Mouse (Mus musculus): ENCODE results near the gene Scfd2.

Gene Scfd2

DNA sequence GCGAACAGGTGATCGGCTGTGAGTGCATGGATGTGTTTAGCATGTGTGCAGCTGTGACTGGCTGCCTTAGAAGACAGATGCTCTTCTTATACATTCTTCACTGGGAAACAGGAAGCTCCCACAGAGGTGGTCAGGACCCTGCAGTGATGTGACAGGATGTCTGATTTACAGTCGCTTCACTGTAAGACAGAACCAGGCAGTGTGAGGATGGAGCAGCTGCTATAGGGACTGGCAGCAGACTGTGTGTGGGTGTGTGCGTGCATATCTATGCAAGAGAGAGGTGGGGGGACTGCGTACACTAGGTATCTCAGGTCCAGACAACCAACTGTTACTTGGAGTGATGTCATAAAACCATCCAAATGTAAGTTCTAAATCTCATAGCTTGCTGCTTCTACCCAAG lies 254.3 kb downstream of the Scfd2 start:
- DNase-seq (ENCODE audit: low spot score) = no peak

DNA sequence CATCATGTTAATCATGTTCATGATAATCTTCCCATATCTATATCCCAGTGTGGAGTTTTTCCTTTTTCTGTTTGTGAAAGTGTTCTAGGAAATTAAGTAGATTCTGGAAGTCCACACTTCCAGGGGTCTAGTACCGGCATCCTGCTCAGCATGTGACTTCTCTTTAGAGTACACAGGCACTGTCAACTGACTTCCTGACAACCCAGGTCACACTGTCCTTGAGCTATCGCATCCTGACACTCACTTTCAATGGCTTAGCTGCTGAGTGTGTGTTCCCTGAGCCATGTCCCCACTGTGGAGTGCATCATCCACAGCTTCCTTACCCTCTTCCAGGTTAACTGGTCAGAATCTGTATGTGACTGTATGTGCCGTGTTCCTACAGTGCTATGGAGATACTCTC lies 258.2 kb downstream of the Scfd2 start:
- no peak for DNase-seq (ENCODE audit: low spot score)

DNA sequence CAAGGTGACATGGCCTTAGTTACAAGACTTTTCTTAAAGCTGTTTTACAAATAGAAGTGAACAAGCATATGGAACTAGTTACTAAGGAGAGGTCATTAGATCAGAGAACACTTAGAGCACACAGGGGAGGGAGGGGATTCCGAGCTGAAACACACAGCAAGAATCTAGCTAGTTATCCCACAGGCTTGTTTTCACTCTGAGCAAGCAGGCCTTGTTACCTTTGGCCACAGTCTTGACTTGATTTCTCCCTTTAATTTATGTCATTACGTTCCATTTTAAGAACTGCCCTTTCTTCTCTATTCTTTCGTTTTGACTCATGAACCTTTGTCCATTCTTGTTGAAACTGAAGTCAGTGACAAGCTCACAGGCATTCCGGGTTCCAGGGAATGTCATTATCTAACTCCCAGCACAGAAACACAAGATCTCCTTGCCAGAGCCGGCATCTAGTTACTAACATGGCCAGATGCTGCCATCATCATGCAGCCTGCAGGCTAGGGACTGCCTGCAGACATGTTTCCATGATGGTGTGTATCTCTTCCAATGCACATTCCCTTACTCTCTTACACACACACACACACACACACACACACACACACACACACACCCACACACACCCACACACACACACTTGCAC lies 263.7 kb downstream of the Scfd2 start:
- DNase-seq (ENCODE audit: low spot score) = no peak

DNA sequence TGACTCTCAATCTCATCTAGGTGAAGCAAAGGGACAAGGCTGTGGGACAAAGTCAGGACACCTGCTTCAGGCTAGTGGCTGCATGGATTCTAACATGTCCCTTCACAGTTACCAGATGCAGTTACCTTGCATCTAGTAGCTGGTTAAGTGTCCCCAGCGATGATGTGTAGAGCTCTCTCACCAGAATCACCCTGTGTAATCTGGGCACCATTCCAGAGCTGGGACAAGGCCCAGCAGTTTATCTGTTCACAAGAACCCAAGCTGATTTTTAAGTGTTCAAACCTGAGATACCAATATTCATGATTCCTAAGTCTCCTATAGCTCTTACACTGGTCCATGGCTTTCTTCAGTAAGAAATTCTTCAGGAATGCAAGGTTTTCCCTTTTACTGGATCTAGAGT lies 264.4 kb downstream of the Scfd2 start:
- DNase-seq (ENCODE audit: low spot score) = no peak

DNA sequence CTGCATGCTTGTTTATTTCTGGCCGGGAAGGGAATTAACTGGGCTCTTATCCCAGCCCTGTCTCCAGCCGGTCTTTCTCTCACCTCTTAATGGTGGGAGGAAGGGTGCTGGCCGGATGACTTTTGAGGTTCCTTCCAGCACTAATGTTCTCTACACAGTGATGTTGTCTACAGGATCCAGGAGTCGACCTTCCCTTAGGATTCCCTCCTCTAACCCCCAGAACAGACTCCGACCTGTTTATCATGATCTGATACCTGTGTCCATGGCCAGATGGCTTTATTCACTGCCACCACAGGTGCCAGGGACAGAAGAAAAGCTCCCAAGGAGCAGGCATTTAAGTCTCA lies 265.1 kb downstream of the Scfd2 start:
- no peak for DNase-seq (ENCODE audit: low spot score)

DNA sequence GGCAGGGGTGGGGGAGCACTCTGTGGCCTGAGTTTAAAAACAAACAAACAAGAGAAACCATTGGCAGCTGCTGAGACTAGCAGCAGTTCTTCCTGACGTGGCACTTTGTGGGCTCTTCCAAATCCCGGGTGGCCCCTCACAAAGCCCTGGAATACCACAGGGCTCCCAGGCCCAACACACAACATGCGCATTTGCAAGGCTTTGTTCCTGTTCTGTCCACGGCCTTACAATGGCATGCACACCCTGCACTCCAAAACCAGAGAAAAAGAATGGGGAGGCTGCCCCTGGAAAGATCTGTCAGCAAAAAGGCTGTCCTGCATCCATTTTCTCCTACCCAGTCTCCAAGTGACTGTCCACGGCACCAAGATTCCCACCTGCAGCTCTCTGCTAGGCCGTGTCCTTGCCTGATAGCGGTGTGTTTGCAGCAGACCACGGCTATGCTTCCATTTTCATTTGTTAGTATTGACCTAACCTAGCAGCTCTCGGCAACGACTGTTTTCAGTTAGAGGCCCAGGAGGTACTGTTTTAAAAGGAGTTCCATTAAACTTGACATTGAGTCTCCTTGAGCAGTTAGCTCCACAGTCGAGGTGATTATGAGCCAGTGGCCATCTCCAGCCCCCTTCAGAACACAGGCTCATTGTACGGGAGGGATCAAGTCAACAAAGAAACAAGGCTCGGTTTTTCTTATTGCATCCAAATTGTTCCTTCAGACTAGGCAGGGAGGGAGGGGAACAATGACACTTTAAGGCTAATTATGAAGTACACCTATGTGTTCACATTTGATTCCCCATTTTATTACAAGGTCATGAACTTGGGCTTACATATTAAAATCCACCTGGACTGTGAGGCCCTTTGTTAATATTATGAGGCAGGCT lies 265.7 kb downstream of the Scfd2 start:
- no peak for DNase-seq (ENCODE audit: low spot score)

DNA sequence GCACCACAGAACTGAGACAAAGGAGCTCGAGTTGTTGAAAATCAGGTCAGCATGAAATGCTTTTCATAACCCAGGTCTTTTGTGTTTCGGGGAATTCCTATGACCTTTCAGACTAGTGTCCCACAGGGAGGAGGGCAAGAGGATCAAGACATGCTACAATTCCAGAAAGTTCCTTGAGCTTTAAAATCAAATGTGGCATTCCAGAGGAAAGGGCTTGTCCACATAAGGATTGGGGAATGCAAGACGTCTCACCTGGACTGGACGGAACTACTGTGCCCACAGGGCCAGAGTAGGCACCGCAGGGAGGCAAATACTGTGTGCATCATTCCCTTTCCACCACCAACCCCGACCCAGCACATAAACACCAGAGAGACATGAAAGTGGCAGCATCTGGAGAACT lies 266.4 kb downstream of the Scfd2 start:
- no peak for DNase-seq (ENCODE audit: low spot score)

DNA sequence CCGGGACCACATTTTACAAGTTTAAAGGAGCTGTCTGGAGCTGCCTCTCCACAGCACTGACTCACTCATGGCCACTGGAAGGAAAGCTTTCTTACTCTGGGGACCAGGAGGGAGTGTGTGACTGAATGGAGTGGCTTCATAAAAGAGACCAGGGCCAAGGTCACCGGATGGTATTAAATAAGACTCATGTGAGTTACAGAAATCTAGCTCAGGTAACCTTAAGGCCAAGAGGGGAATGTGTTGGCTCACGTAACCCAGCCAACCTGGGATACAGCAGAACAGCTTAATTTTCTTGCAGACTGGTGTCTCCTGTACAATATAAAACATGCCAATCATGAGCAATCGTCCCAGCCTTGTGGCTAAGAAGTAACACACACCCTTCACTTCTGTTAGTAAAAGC lies 267.0 kb downstream of the Scfd2 start:
- DNase-seq (ENCODE audit: low spot score) = no peak

DNA sequence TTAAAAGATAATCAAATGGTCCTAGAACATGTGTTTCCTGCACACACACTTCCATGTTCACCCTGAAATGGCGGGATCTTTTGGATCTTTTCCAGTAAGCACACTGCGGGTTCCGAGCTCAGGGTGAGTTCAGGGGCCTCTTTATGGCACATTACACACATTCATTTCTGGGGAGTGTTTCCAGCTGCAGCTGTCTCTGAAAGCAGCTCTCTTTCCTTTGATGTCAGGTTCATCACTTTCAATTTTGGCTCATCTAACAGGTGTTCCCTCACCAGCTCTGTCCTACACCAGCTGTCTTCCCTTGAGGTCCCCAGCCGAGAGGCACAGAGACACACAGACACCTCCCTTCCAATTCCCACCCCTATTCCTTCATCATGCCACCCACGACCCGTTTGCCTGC lies 270.5 kb downstream of the Scfd2 start:
- DNase-seq (ENCODE audit: low spot score) = no peak

DNA sequence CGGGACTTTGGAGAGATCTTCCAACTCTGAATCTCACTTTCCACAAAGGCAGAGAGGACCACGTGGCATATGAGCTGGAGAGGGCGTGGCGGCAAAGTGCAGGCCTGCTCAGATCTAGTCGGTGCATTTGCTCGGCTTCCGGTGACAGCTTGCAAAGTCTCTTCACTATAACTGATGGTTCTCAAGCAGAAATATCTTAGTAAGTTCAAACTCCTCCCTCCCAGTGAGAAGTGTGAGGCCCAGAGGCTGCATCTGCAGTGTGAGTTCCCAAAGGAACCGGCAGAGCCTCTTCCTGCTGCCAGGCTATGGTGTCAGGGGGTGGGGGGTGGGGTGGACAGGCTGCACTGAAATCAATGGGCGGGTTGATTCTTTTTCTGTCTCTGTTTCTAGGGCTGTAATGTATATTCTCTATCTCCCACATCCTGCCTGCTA lies 271.2 kb downstream of the Scfd2 start:
- DNase-seq (ENCODE audit: low spot score) = peak; percentile 19

DNA sequence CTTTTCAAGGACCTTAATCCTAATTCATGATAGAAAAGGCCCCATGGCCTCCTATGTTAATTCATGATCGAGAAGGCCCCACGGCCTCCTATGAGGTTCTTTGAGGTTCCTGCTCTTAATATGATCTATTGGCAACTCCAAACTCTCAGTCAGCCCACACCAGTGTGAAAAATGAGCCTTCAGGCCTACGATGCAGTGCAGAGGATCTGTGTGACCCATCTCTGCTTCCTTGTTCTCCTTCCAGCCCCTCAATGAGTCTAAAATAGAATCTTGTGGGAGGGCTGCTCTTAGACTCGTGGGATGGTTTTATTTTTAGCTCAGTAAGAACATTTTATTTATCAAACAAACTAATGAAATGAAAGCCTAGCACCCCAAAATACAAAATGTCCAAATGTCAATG lies 274.9 kb downstream of the Scfd2 start:
- no peak for DNase-seq (ENCODE audit: low spot score)

DNA sequence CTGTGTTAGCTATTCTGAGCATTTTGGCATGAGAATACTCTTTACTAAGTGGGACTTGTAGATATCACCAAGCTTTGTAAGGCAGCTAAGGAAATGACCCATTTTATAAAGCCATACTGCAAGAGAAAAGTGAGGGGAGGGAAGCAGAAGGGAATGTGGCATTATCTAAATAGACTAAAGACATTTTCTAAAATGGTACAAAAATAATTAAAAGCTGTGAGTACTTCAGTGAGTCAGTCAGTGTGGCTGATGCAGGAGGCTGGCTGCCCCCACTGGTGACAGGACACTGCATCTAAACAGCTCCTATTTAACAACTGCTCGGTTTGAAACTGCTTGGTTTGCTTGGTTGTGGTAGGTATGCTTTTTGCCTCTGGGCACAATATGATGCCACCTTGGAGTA lies 276.6 kb downstream of the Scfd2 start:
- DNase-seq (ENCODE audit: low spot score) = no peak

DNA sequence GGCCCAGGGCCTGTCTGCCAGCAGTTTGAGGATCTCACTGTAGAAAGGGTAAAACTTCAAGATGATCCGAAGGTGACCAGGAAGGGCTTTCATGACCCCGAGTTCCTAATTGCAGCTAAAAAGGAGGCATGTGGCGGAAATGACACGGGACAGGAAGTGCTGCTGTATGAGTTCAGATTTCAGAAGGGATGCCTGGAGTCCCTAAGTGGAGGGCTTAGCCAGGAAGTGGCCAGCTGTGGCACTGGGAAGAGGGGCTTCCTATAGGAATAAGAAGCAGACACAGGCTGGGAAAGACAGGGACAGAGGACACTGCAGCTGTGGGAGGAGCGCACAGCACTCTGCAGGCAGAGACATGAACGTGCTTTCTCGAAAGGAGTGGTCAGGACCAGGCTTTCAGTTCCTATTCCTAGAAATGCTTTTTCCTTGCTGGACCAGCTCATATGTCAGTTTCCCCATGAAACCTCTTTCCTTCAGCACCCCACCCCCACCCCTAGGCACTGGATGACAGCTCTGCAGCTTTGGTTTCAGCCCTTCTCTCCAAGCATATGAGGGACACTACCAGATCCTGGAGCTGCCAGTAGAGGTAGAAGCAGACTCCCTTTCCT lies 277.7 kb downstream of the Scfd2 start:
- no peak for DNase-seq (ENCODE audit: low spot score)

DNA sequence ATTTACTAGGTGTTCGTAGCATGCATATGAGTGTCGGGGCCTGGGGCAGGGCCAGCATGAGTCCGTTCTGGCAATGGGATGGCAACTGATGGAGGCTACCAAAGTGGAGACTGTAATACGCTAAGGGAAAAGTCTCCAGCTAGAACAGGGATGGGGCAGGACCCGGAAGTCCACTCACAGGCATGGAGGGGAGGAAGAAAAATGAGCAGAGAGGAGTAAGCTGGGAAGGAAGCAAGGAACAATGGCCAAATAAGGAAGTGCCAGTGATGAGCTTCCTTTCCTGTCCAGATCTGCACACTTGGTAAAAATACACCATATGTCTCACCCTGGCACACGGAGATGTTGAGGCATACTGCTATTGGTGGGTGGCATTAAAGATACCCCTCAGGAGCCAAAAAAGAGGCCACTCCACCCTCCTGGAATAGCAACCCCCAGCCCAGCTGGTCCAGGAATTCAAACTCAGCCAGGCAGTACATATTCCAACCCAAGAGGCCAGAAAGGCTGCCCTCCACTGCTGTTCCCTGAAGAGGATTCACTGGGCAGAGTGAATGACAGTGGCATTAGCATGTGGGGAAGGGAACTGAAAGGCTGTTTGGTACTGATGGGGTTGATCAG lies 278.8 kb downstream of the Scfd2 start:
- DNase-seq (ENCODE audit: low spot score) = no peak

DNA sequence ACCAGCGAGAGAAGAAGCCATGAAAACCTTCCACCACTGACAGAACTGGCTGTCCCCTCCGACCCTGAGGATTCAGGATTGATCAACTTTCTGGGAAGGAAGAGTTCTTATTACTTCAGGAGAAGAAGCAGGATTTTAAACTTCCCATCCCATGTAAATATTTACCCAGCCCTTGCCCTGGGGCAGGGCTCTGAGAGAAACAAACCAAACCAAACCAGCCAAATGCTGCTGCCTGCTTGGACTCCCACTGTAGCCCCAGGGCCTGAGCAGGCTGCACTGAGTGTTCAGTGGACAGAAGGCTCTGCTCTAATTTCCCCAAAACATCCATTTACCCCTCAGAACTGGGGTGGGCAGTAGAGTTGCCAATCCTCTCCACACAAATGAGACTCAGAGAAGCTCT lies 280.6 kb downstream of the Scfd2 start:
- DNase-seq (ENCODE audit: low spot score) = no peak

DNA sequence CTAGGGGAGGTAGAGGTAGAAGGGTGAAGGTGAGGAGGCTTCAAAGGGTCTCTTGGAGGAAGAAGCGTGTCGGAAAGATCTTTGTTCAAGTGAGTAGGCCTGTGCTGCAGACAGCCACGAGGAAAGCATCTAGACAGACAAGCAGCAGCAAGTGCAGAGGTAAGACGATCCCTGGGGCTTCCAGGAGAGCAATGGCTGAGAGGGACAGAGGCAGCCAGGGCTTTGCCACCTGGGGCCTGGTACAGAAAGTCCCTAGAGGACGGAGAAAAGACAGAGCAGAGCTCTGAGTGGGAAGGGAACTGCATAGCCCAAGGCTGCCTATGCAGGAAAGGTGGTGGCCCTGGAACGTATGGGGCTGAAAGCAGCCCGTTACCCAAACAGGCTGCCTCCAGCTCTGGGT lies 281.3 kb downstream of the Scfd2 start:
- no peak for DNase-seq (ENCODE audit: low spot score)

DNA sequence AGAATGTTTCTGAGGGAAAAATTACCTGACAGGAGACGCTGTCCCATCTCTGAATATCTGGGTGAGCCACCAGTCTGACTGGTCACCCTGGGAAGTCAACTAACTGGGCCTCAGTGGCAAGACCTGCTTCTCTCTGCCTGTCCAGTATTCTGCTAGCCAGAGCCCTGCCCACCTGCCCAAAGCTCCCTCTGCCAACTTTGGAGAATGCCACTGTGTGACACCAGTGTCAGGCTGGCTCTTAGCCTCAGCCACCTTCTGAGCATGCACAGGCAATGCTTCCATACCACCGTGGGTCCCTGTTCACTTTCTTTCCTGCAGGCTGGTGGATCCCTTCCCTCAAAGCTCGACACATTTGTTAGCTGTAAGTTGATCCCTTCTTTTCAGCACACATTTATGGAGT lies 281.8 kb downstream of the Scfd2 start:
- no peak for DNase-seq (ENCODE audit: low spot score)

DNA sequence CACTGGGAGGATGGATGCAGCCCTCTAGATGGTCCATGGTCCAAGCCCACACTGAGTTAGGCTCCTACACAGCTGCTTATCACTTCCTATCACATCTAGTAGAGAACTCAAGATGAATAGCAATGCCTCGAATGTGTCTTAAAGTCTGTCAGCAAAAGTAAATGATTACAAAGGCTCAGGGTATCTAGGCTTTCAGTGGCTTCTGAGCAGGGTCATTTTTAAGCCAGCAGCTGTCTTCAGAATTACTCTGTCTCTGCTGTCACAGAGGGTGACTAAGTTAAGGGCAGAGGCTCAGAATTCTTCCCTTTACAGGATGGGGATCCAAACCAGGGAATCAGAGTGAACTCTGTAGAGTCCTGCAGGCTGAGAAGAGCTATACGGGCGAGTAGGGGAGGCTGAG lies 284.6 kb downstream of the Scfd2 start:
- no peak for DNase-seq (ENCODE audit: low spot score)

DNA sequence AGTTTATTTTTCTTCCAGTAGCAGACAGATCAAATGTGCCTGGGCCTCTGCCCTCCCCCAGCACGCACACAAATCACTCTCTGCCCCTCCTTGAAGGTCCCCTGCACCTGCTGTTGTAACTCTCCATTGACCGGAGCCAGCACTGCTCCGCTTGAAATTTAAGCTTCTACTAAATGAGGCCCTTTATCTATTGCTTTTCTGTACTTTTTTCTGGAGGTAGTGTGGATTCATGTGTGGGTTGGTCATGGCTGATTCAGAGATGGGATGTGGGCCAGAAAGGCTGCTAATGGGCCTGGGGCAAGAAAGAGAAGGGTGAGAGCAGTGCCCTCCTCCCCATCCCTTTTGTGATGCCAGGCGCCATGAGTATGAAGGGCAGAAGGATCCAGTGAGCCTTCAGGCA lies 285.1 kb downstream of the Scfd2 start:
- DNase-seq (ENCODE audit: low spot score) = no peak

DNA sequence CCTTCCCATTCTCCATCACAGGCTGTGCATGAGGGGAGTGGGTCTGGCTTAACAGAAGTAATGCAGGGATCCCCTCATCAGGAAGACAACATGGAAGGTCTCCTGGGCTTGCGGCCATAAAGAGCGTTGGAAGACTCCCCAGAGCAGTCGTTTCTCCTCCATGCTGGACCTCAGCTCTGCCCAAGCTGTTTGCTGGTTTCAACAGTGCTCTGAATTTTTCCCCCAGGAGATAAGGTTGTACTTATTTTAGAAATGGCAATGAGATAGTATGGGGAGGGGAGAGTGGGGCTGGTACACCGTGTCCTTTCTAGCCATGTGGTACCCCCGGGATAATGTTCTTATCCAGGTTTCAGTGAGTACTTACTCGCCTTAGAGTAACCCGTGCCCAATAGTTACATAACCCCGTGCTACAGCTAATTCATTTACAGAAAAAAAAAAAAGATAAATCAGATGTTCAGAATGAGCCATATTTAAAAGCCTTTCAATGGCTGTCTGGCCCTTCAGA lies 285.9 kb downstream of the Scfd2 start:
- DNase-seq (ENCODE audit: low spot score) = no peak

DNA sequence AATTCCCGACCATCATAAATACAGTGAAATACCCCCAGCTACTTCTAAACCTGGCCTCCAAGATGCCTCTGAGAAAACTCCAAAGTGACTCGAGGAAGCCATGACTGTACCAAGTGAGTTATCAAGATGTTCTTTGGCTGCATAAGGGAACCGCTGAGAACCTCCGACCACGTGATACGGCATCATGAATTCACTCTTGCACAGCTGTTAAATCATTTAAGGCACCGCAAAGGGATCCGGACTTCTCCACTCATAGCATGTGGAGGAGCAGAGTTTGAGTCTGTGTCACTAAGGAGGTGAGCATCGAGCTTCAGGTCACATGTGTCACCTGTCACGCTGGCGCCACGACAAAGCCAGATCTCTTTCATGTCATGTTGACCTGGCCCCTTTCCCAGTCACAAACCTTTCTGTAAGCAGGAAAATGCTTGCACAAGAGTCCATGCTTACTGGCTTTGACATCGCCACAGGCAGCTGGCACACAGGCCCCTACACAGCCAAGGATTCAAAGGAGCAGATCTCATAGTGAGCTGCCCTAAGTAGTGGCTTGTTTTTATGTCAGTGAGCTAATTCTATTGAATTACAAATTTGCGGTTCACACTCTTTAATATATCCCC lies 287.0 kb downstream of the Scfd2 start:
- no peak for DNase-seq (ENCODE audit: low spot score)

DNA sequence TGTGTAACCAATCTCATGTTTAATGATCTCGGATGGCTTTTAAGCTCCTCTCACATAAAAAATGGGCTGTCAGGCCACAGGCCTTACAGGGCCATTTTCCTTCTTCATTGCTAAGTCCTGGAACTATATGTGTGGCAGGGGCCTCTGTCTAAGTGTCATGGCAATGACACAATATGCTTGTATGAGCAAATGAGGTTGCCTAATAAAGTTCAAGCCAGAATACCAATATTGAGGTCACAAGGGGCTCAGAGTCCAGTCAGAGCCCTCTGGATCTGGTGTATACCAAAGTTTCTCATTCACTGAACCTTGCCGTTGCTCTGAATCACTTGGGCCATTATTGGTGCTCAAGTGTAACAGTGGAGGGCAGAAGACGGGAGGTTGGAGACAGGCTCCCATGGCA lies 288.9 kb downstream of the Scfd2 start:
- DNase-seq (ENCODE audit: low spot score) = no peak

All from c-Kit-positive CD71-positive TER-119-positive erythroid progenitor cells, embryonic 14.5 days (primary cell).